Mouse (Mus musculus) activated CD4-positive, CD25-positive, alpha-beta regulatory T cell, adult 4 months (primary cell): Measurements from ENCODE around the gene Tpra1. TPM values are rescaled to one million over a fixed set of nuclear protein-coding genes. Genes with fewer than 3 reads are reported as not detected.

ENCODE experiments used
- ATAC-seq: one replicate; pipeline ENCODE4 v1.8.0; 2017
- polyA plus RNA-seq, 2 experiments: library from polyadenylated mRNA; unstranded; fragments of 100-300 nt; shearing (Covaris generic); gene quantifications; one replicate each; pipeline ENCODE4 v1.2.1; 2017

Gene Tpra1
- polyA plus RNA-seq, 2 experiments from 2014 or later = 43.6 to 57.7 TPM

DNA sequence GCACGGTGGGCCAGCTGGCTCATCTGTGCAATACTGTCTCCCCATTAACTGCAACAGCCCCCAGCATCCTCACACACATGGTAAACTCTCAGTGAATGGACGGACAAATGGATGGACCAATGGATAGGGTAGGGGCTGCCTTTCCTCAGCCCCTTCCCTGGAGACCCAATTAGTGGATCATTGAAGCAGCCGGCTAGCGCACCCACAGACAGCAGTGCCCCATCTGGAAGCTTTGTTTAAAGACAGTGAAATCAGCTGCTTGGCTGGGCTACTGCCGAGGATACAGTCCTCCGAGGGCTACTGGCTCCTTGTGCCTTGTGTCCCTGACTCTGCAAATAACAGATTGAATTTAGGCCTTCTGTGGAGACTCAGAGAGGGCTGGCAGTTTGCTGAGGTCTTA lies 27.4 kb downstream of the Tpra1 start:
- ATAC-seq = no peak

DNA sequence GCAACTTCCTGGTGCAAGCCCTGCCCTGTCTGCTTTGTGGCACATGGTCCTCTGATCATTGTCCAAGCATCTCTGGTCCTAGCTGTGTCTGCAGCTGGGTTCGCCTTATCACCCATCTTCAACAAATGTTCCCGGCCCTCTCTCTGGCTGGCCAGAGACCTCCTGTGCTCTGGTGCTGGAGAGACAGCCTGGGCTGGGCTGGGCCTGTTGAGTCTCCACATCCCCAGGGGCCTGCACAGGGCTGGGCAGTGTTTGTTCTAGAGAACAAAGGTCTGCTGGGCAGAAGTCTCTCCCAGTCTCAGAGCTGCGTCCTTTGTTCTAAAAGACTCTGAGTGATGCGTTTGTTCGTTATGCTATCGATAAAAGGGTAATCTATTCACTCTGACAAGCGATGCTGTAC lies 28.0 kb downstream of the Tpra1 start:
- no peak for ATAC-seq

DNA sequence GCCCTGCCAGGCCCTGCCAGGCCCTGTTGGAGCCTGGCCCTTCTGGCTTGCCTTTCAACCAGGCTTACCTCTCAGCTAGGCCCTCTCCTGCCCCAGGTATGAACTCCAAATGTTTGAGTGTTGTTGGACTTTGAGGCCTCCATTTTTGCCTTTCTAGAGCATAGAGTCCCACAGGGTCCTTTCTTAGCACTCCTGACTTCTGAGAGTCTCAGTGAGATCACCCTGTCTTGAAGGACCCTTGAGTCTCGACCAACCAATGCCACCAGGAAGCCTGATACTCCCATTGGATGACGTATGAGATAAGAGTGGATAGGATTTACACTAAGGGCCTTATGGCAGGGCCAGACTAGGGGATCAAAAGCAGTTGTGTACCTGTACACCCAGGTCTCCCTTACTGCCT lies 29.4 kb downstream of the Tpra1 start:
- ATAC-seq = no peak

DNA sequence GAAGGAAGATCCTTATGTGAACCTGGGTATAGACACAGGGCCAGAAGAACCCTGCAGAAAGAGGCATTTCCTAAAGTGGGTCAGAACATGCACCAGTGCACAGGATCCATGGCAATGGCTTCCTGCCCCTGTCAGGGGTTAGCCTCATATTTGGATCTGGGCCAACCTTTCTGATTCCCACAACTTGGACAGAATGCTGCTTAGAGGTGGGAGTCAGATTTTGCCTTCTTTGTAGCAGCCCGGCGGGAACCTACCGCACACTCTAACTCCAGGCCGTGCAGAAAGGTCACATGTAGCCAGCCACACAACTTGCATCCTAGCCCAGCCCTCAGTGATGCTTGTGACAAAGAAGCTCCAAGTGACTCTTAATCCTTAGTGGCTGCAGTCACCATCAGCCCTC lies 32.1 kb downstream of the Tpra1 start:
- ATAC-seq = no peak

GRCm38 (mm10) chr6:88934816-88935215 lies 32.8 kb downstream of the Tpra1 start:
- ATAC-seq = no peak

- no peak for ATAC-seq
Measured at GRCm38 (mm10) chr6:88935735-88936276, 33.8 kb downstream of the Tpra1 start.

DNA sequence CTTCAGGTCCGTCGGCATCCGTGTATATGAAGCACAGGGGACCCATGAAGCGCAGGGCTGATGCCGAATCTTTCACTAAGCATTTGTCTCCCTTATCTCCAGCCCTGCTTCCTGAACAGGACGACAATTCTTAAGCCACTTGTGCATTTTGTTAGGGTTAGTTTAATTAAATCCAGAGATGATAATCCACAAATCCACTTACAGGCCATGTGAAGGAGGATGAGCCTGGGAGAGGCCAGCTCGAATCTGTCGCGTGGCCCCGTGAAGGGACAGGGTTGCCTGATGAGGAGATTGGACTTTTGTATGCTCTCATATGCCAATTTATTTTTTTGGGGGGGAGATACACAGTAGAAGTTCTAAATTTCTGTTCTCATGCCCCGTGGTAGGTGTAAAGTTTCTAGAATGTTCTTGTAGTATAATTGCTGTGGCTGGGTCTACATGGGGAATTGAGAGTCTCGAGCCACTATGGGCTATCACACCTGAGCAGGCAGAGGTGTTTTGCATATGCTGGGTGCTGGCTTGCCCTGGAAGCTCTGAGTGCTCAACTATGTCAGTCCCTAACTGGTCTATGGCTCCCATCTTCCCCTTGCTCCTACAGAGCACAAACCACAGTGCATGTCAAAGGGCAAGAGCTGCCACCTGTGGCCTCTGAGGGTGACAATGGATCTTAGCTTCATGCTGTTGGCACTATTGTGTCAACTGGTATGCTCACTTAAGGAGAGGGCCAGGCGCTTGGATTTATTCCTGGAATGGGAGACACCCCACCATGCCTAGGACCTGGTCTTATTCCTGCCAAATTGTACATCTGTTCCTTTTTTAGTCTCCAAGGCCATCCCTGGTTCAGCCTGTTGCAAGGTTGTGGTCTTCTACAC lies 34.5 kb downstream of the Tpra1 start:
- no peak for ATAC-seq

- no peak for ATAC-seq
Measured at GRCm38 (mm10) chr6:88937214-88937549, 35.1 kb downstream of the Tpra1 start.

GRCm38 (mm10) chr6:88937971-88938663 lies 36.1 kb downstream of the Tpra1 start:
- ATAC-seq = no peak

- no peak for ATAC-seq
Measured at GRCm38 (mm10) chr6:88938664-88939055, 36.6 kb downstream of the Tpra1 start.

GRCm38 (mm10) chr6:88939281-88940089 lies 37.4 kb downstream of the Tpra1 start:
- ATAC-seq = peak; percentile 56

DNA sequence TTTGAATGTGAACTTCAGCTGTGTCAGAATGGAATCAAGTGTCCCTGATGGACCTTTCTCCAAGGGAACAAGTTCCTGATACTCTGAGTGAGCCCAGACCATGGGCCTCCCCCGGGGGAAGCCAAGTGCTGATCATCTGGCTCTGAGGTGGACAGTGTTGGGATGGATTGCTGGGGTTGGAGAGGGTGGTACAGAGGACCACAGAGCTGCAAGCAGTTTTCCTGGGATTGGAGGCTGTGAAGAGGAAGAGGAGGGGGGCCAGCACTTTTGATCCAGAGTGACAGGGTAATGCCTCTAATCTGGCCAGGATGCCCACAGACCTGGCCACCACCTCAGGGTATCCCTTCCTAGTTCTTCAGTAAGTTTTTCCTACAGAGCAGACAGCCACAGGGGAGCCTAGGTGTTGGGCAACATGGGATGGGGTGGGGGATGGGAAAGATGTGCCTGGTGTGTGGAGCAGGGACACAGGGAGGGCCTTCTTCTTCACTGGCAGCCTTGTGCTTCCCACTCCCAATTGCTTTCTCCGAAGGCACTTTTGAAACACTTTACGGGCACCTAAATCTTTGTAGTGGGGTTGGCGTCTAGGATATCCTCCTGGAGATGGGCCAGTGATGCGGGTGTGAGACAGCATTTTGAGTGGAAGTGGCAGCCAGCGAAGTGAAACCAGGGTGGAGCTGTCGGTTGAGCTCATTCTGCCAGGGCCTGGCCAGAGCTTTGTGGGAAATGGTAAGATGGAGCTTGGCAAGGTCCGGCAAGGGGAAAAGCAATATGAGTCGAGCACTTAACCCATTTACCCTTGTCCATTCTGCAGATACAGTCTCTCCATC lies 38.3 kb downstream of the Tpra1 start:
- ATAC-seq = peak; percentile 65

DNA sequence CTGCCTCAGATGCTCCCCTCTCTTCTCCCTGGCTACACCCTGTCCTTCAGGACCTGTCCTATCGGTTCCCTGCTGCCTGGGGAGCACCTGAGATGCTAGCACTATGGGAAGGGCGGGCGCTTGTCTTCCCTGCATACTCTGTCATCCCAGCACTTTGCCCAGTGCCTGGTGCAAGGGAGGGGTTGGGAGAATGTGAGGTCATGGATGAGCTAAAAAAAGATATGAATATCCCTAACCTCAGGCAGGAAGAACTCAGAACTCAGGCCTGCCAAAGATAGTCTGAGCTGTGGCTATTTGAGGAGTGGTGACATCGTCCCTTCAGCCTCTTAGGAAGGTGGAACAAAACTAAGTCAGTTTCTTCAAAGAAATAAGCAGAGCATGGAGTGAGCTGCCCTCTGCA lies 39.6 kb downstream of the Tpra1 start:
- no peak for ATAC-seq

- no peak for ATAC-seq
Measured at GRCm38 (mm10) chr6:88942595-88942994, 40.5 kb downstream of the Tpra1 start.

GRCm38 (mm10) chr6:88943666-88944065 lies 41.6 kb downstream of the Tpra1 start:
- ATAC-seq = no peak

DNA sequence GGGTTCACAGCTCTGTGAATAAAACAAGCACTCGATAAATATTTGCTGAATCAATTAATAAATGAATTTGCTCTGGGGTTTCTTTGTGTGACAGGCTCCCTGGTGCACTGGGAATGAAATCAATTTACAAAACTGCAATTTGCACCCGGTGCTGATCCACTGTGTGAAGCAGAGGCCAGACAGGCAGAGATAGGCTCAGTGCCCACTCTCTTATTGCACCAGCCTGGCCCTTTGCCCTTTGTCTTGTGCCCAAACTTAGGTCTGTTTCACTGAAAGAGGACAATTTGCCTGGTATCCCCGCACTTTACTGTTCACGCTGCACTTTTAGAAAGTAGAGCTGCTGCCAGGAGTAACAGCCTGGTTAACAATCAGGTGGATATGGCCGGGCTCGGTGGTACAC lies 44.4 kb downstream of the Tpra1 start:
- ATAC-seq = no peak

DNA sequence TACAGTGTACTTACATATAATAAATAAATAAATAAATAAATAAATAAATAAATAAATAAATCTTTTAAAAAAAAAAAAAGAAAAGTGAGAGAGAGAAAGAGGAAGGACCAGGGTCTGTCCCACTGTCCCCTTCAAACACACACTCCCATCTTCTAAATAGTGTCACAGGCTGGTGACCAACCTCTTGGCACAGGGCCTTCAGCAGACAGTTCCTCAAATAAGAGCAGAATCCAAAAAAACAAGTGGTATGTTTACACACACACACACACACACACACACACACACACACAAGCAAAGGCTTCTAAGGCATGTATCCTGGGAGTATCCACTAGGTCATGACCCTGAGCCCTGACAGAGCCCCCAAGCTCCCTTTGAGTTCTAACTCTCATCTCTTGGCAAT lies 45.7 kb downstream of the Tpra1 start:
- no peak for ATAC-seq

DNA sequence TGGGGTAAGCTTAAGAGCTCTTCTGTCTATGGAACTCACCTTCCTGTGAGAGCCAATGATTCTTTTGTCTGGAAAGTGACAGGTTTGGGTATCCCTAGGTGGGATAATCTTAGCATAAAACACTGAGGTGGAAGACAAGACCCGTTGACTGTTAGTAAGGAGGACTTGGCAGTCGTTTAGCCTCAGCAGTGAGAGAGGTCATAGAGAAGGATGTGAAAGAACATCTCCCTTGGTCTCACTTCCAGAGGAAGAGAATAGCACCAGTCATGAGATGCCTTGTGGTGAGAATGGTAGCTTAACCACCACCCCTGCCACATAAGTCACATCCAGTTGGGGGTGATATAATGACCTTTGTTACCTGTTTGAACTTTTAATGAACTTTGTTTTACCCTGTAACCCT lies 54.7 kb downstream of the Tpra1 start:
- no peak for ATAC-seq

DNA sequence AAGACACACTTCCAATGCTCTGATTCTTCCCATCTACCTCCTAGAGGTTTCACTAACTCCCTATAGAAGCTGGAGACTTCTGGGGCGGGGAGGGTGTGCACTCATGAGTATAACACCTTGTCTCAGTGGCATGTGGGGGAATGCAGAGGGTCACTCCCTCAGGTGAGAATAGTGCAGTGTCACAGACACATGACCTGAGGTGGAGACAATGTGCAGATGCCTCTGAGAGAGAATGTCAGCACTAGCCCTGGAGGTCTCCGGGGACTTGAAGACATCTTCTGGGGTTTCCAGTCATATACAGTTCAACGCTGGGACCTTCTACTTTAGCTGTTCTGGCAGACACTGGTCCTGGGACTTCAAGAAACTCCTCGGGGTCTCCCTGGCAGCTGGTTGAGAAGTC lies 55.3 kb downstream of the Tpra1 start:
- no peak for ATAC-seq

DNA sequence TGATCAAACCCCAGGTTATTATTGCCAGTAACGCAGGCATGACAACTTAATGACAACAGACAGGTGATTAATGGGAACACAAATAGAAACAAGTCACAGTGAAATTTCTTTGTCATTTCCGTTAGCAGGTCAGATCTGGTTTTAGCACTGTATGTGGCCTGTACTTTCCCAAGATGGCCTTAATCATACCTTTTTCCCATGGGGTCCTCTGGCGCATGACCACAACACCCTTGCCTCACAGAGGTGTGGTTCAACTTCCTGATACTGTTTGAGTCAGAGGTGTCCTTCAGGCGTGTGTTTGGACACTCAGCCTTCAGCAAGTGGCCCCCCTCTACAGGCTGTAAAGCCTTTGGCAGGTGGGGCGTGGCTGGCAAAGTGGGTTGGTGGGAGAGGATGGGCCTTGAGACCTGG lies 55.8 kb downstream of the Tpra1 start:
- no peak for ATAC-seq

DNA sequence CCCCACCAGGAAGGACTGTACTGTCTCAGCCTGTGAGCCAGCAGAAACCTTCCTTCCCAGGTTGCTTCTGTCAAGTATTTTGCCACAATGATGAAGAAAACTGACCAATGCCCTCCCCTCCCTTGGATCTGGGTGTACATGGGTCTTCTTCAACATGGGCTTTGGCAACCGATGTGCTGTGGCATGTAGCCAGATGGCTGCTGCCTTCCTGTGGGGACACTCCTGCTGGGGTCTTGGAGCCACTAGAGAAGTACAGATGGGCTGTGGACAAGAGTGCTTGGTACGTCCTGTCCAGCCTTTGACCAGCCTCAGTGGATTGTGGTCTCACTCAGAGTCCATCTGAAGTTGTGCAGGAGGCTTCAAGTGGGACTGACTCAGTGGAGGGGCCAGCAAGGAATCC lies 56.3 kb downstream of the Tpra1 start:
- ATAC-seq = no peak

GRCm38 (mm10) chr6:88959834-88960233 lies 57.8 kb downstream of the Tpra1 start:
- no peak for ATAC-seq
